Mouse (Mus musculus): ENCODE results near the gene Cd47. TPM values are rescaled to one million over a fixed set of nuclear protein-coding genes. Genes with fewer than 3 reads are reported as not detected.

Gene Cd47
- total RNA-seq, 2 experiments from 2014 or later: 238 to 249 TPM

DNA sequence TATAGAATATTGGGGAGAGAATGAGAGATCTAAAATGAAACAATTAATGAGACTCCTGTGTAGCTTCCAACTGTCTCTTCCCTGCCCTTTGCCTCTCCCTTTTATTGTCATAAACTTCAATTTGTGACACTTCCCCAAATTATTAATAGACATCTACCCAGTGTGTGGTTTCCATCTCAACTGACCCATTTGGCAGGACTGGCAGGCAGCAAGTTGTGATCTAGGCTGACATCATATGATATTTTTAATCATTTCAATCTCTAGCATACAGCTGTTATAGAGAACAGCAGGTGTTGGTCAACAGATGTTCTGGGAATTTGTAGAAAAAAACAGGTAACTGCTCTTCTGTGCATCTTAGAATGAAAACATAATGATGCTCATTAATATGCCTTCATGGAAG lies 17.0 kb upstream of the Cd47 start:
- no peak for DNase-seq (ENCODE audit: low spot score in 2 of 2)

DNA sequence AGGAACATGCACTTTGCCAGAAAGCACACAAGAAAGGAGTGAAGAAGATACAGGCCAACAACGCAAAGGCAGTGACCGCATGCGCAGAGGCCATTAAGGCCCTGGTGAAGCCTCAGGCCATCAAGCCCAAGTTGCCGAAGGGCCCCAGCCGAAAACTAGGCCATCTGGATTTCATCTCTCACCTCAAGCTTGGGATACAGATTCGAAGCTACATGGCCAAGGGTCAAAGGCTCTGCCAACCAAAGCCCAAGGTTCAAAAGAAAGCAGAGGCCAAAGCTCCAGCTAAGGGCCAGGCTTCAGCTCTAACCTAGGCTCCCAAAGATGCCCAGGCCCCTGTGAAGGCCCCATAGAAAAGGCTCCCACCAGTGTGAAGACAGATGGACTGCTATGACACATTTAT lies 14.2 kb upstream of the Cd47 start:
- DNase-seq (ENCODE audit: low spot score in 2 of 2): no peak
- intact Hi-C loops (cut with DNase I): no loop called here

More for the DNA sequence above, 17.0 kb upstream of the Cd47 start:
- intact Hi-C loops (cut with DNase I): no loop called here

DNA sequence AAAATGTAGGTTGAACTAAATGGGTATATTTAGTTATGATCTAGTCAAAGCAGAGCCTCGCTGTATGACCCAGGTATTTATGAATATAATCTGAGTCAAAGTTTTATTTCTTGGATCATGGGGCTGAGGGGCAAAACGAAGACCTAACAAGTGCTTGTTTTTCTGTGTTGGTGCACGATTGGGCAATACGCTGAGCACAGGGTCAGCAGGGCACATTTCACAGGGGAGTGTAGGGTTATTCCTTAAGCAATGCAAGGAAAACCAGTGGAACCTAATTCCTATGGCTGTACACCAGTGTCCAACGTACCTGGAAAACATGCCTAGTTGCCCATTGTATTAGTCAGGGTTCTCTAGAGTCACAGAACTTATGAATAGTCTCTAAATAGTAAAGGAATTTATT lies 12.6 kb upstream of the Cd47 start:
- intact Hi-C loops (cut with DNase I): no loop called here
- DNase-seq (ENCODE audit: low spot score in 2 of 2): no peak

DNA sequence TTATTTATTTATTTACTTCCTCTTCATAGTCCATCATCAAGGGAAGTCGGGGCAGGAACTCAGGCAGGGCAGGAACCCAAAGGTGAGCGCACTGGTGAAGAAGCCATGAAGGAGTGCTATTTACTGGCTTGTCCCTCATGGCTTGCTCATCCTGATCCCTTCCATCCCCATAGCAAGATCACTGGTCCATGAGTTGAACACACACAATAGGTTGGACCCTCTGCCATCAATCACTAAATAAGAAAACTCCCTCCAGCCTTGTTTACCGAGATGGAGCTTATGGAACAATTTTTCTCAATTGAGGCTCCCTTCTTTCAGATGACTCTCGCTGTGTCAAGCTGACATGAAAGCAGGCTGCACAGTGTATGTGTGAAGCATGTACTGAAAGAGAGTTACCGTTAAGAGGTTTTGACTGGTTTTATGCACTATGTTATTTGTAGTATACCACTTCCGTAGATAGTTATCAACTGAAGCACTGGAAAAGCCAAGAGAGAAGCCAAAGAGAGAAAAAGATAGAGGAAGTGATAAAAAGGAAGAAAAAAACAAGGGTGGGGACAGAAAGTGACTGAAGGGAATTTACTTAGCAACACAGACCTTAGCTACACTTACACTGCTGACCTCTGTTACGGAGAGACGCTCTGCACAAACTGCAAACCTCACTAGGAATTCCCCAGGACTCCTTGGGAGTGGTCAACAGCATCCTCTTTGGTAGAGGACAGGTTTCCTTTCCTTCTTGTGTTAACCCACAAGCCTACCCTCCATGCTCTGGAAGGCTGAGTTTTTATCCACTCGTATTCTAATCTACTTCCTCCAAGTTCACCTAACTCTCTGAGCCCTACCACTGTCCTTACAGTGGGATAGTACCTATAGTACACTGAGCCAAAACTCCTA lies 9.5 kb upstream of the Cd47 start:
- no peak for DNase-seq (ENCODE audit: low spot score in 2 of 2)
- intact Hi-C loops (cut with DNase I): no loop called here

DNA sequence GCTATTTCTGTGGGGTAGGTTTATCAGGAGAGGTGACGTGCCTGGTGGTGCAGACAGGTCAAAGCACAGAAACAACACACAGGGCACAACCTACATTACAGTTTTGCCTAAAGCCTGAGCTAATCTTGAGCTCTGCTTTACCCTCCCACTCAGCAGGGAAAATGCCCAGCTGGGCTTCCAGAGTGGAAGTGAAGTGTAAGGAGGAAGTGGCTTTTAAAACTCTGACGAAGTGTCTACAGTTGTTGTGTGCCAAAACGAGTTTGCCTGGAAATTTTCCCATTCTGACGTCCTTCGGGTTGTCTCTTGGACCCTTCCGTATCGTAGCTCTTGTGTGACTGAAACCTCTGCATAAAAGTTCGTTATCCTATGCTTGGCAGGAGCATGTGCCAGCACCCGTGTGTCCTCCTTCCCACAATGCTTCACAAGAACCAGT lies 7.9 kb upstream of the Cd47 start:
- peak; percentile 16 to 63 for DNase-seq (ENCODE audit: low spot score in 2 of 2)

DNA sequence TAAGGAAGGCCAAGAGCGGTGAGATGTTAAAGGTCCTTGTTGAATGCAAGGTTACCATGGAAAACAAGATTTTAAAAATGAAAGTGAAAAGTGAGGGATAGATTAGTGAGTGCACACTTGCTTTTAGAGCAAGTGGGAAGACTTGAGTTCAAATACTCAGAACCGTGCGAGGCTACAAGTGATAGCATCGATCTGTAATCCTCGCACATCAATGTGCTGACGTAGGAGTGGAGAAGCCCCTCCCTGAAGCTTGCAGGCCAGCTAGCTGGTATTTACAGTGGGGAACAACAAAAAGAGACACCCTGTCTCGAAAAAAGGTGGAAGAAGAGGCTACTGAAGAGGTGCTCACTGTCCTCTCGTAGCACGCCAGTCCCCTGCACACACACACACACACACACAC lies 6.7 kb upstream of the Cd47 start:
- DNase-seq (ENCODE audit: low spot score in 2 of 2): no peak
- intact Hi-C loops (cut with DNase I): no loop called here

More for the DNA sequence above, 7.9 kb upstream of the Cd47 start:
- intact Hi-C loops (cut with DNase I): no loop called here

DNA sequence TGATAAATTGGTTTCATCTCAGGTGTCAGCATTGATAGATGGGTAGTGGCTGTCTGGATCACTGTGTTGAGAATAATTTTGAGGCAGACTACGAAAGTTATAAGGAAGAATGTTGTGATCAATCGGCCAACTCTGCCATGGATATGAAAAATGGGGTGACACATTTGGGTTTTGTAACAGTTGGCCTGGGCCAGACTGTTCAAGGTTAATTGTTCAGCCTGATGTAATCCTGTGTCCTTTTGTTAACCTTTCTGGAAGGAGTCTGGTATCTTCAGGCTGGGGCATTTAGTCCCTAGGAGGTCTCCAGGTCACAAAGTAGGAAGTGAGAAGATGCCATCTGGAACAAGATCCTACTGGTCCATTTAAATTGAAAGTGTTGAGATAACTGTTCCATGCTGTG lies 4.1 kb upstream of the Cd47 start:
- DNase-seq (ENCODE audit: low spot score in 2 of 2): no peak
- intact Hi-C loops (cut with DNase I): no loop called here

DNA sequence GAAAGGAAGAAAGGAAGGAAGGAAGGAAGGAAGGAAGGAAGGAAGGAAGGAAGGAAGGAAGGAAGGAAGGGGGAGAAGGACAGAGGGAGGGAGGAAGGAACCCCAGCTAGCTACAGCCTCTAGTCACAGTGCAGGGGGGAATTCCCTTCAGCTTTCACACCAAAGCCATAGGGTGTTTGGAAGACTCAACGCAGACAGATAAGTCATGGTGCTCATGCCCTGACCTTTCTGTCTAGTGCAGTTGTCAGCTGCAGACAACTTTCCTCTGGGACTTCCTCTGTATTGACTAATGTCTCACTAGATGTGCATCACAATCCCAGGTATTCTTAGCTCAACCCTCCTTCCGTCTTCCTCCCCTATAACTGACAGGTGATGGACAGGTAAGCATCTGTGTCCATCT lies 3.4 kb upstream of the Cd47 start:
- intact Hi-C loops (cut with DNase I): no loop called here
- DNase-seq (ENCODE audit: low spot score in 2 of 2): no peak

DNA sequence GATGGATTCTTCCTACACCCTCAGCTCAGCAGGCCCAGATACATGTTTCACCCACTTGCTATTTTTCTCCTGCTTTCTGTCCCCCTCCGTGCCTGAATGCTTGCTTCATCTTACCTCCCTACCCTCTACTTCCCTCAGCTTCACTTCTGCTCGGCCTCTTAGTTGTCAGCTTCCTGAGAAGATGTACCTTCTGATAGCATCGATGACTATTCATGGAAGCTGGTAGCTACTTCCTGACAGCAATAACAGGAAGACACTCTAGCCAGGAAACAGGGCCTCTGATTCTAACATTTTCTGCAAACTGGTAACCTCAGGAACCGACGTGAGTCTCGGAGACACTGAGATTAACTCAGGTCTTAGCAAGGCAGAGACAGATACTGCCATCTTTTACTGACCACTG lies 1.5 kb upstream of the Cd47 start:
- intact Hi-C loops (cut with DNase I): no loop called here
- no peak for DNase-seq (ENCODE audit: low spot score in 2 of 2)

DNA sequence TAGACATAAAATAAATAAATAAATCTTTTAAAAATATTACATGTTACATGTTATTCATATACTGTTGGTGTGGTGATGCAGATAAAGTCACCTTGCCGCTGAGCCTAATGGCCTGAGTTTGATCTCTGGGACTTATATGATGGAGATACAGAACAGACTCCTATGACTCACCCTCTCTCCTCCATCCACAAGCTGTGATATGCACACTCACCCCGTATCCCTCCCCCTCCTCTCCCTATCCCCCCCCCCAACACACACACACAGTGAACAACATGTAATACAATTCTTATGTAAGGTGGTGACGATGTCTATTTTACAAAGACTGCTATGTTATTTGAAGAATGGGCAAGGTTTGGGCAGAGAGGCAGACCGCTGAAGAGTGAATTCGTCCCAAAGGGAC lies 663 bp downstream of the Cd47 start:
- DNase-seq (ENCODE audit: low spot score in 2 of 2): no peak
- intact Hi-C loops (cut with DNase I): no loop called here

DNA sequence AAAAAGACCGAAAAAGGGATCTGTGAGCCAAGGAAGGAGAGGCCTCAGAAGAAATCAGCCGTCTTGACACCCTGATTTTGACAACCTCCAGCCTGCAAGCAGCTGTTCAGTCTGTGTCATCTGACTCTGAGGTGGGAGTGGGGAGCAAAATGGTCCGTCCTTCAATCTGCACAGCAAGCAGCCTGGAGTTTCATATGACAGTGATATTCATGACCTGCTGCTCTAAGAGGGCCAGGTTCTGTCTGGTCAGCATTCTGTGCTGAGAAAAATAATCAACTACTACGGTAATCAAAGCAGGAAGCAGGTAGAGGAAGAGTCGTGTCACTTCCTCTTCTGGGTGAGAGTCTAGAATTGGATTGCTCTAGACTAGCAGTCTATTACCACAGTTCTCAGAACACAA lies 1.1 kb downstream of the Cd47 start:
- intact Hi-C loops (cut with DNase I): no loop called here
- no peak for DNase-seq (ENCODE audit: low spot score in 2 of 2)

DNA sequence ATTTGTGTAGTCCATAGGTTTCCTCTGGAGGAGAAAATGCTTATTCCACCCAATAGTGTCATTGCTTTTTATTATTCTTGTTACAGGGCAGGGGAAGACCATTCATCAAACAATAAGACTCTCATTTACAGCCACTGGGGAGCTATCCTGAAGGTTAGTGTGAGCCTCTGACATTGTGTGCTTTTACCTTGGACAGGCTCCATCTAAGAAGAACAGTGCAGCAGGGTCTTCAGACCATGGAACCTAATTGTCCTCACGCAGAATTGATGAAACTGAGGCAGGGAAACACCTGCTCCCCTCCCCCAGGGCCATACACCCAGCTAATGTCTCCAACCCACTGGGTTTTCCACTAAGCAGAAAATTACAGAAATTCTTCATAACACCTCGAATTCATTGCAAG lies 2.7 kb downstream of the Cd47 start:
- intact Hi-C loops (cut with DNase I): no loop called here
- DNase-seq (ENCODE audit: low spot score in 2 of 2): no peak

DNA sequence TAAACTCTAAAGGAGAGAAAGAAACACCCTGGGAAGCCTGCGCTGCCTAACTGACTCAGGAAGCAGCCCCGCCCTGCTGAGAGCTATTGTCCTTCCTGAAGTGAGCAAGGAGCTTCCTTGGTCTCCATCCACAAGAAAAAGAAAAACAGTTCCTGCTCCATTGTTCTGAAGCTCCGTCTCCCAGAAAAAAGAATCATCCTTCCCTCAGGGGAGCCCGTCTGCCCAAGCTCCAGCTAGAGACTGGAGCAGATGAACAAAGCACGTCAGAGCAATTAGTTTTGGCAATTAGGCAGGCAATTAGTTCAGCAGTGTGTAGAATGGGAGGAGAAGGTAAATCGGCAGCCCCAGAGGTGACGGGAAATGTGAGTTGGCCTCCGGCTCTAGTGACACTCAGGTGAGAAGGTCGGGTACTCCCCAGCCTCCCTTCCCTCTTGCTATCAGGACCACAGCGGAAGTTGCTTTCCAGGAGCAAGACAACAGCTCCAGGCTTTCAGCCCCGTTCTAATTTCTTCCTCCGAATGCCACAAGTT lies 3.7 kb downstream of the Cd47 start:
- no peak for DNase-seq (ENCODE audit: low spot score in 2 of 2)
- intact Hi-C loops (cut with DNase I): no loop called here

DNA sequence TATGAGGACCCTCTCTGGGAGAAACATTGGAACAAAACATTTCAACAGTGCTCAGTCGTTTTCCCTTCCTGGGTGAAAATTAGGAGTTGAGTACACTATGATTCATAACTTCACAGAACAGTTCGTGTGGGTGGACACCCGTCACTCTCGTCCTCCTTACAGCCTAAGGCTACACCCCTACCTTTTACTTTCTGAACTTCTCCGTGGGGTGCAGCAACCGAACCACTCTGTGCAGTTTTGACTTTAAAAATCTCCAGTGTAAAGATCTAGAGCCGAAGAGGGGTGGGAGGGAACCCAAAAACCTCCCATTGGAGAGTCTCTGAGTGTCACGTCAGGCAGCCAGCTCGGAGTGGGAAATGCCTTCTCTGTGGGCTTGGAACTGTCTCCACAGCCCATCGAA lies 6.6 kb downstream of the Cd47 start:
- intact Hi-C loops (cut with DNase I): no loop called here
- DNase-seq (ENCODE audit: low spot score in 2 of 2): peak in 1 of 2 experiments; percentile 16

DNA sequence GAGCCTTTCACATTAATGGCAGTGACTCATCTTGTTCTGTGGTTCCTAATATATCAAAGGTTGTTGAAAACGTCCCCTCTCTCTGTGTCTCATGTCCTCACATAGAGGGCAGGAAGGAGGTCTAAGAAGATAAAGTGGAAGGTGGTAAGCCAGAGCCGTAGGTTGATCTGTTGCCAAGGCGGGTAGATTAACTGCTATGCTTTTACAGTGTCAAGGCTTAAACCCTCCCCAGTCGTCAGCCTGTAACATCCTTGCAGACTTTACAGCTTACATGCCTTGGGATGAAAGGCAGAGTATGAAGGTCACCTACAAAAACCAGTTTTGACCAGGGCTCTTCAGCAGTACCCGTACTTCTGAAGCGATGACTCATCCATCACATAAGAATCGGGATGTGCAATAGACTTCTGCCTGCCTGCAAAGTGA lies 7.1 kb downstream of the Cd47 start:
- no peak for DNase-seq (ENCODE audit: low spot score in 2 of 2)
- intact Hi-C loops (cut with DNase I): no loop called here

DNA sequence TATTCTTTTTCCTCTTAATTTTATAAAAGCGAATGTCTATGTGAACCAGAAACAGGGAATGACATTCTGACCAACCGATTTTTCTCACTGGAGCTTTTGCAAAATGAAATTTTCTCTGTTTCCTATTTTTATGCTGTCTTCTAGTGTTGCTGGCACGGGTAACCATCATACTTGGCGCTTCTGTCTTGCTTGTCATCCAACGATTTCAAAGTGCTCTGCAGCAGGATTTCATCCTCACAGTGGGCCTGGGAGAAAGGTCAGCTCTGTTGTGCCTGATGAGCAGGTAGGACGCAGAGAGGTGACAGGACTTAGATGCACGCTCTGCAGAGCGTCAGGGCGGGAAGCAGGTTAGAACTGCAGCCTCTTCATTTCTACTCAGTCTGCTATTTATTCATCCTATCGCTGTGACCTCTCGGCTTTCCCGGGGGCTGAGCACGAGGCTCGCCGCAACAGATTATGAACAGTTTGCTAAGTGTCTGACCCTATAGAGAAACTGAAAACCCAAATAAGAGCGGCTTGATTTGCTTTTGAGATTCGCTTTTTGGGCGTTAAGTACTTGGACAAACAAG lies 7.6 kb downstream of the Cd47 start:
- peak; percentile 30 to 62 for DNase-seq (ENCODE audit: low spot score in 2 of 2)
- intact Hi-C loops (cut with DNase I): loop anchor here (2.0 kb wide), 1 partner anchor 47 kb away; no protein-coding TSS in a partner anchor

DNA sequence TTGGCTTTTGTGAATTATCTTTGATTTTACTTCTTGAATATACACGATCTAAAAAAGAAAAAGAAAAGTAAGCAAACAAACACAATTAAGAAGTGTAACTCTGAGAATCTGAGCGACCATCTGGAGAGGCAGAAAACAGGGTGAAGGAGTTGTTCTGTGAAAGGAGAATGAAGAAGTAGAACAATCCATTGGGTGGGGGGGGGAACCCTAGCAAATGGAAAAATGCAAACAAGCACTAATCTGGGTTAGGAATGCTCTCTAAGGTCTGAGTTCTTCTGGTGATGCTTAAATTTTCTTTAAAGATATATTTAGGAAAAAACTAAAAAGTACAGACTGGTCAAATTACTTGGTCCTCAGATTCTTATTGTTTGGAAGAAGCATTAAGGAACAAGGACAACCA lies 11.6 kb downstream of the Cd47 start:
- intact Hi-C loops (cut with DNase I): no loop called here
- no peak for DNase-seq (ENCODE audit: low spot score in 2 of 2)

DNA sequence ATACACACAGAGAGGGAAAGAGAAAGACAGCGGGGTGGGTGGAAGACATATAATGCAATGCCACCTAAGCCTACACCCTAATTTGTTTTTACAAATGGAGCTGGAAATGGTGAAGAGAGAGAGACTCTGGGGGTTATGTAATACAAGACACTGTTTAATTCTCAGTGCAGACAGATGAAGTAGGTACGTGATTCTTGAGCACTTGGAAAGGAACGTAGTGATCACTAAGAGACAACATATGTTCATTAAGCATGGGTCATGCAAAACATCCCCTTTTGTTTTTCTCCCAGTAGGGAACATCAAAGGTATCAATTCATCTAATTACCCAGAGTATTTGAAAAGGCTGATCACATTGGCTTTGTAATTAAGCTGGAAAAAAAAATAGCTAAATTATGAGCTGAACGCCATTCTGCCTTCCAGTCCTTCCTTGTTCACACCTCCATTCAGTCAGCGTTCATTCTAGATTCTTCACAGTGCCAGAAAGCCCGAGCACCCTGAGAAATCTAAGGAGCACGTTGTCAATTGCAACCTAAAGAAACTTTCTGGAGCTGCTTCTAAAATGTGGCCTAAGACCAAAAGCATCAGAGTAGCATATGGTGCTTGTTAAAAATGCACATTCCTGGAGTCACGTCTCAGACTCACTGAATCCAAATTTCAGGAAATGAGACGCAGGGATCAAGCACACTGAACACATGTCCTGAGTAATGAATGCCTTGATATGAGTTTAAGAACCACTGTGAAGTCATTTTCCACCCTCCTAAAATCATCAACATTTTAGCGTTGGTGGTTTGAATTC lies 12.7 kb downstream of the Cd47 start:
- DNase-seq (ENCODE audit: low spot score in 2 of 2): peak in 1 of 2 experiments; percentile 70
- intact Hi-C loops (cut with DNase I): no loop called here

DNA sequence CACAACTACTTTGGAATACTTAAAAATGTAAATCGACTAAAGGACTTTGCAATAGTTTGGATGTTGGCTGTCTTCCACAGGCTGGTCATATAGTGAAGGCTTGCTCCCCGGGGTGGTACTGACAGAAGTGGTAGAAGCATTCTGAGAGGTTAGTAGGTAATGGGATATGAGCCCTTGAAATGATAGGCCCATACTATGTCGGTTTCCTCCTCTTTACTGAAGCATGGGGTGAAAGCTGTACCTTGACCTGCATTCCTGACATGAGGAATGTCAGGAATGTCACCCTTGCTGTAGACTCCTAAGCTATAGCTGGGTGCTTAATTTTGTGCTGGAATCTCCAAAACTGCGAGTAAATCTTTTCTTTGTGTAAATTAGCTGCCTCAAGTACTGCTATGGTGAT lies 14.1 kb downstream of the Cd47 start:
- intact Hi-C loops (cut with DNase I): no loop called here

DNA sequence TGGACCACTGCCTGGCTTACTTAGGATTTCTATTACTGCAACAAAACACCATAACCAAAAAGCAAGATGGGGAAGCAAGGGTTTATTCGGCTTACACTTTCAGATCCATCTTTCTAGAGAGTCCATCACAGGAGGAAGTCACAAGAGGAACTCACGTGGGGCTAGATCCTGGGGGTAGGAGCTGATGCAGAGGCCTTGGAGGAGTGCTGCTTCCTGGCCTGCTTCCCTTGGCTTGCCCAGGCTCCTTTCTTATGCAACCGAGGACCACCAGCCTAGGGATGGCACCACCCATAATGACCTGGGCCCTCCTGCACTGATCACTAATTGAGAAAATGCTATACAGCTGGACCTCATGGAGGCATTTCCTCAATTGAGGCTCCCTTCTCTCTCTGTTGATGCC lies 16.6 kb downstream of the Cd47 start:
- DNase-seq (ENCODE audit: low spot score in 2 of 2): no peak
- intact Hi-C loops (cut with DNase I): no loop called here

More for the DNA sequence above, 14.1 kb downstream of the Cd47 start:
- no peak for DNase-seq (ENCODE audit: low spot score in 2 of 2)

All from left cerebral cortex, postnatal 25 days (tissue).